Mouse (Mus musculus) spleen, adult 2 months (tissue): Measurements from ENCODE around the gene Crym.

Experiments used
- CTCF ChIP-seq: fragments of 200-500 bp; IDR thresholded peaks from 2 replicates; pipeline ENCODE4 v1.5.1; 2011; ENCODE audit warnings: mild to moderate bottlenecking, inconsistent platforms; ENCODE audit not compliant: insufficient read depth, insufficient read length, insufficient replicate concordance; ENCODE audit errors: extremely low read depth
- POLR2A ChIP-seq: fragments of 200-500 bp; IDR thresholded peaks from 2 replicates; pipeline ENCODE4 v1.6.1; 2011; ENCODE audit warnings: low read depth, low read length, inconsistent platforms

GRCm38 (mm10) chr7:120172188-120172700, 29.7 kb downstream of the Crym start:
- TF ChIP-seq POLR2A (no peak), CTCF (no peak)
